Mouse (Mus musculus): Measurements from ENCODE around the gene Rras2. TPM values are rescaled to one million over a fixed set of nuclear protein-coding genes. Genes with fewer than 3 reads are reported as not detected.

Gene Rras2
- total RNA-seq, 2 experiments from 2014 or later = 48.5 to 51.6 TPM

GRCm38 (mm10) chr7:114074595-114074994 is 43.0 kb downstream of the Rras2 start:
- DNase-seq = no peak
- intact Hi-C loops (cut with DNase I) = no loop called here

DNA sequence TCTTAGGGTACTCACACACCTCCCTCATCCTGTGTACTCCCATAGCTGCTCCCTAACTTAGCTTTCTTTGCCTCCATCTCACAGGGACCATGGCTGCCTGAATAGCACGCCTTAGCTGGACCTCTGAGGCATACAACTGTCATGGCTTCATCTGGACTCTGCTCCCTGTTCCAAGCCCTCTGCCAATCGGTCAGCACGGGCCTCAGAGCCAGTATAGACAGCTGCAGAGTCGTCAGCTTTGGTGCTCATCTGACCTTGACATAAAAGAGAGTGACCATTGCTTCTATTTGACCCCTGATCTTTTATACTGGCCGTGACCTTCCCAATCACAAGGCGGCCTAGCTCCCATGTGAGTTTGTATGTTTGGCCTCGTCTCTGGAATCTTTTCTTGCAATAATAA is 43.4 kb downstream of the Rras2 start:
- intact Hi-C loops (cut with DNase I) = no loop called here
- DNase-seq = no peak

- intact Hi-C loops (cut with DNase I) = no loop called here
- DNase-seq = no peak
These were observed 45.5 kb downstream of the Rras2 start for GRCm38 (mm10) chr7:114071851-114072616.

- no peak for DNase-seq
- intact Hi-C loops (cut with DNase I) = no loop called here
These were observed 46.2 kb downstream of the Rras2 start for GRCm38 (mm10) chr7:114071395-114071794.

- no peak for DNase-seq
- intact Hi-C loops (cut with DNase I) = no loop called here
These were observed 47.1 kb downstream of the Rras2 start for GRCm38 (mm10) chr7:114070458-114070840.

- no peak for DNase-seq
- intact Hi-C loops (cut with DNase I) = no loop called here
These were observed 47.7 kb downstream of the Rras2 start for GRCm38 (mm10) chr7:114069726-114070457.

- intact Hi-C loops (cut with DNase I) = no loop called here
- no peak for DNase-seq
These were observed 48.5 kb downstream of the Rras2 start for GRCm38 (mm10) chr7:114068956-114069533.

DNA sequence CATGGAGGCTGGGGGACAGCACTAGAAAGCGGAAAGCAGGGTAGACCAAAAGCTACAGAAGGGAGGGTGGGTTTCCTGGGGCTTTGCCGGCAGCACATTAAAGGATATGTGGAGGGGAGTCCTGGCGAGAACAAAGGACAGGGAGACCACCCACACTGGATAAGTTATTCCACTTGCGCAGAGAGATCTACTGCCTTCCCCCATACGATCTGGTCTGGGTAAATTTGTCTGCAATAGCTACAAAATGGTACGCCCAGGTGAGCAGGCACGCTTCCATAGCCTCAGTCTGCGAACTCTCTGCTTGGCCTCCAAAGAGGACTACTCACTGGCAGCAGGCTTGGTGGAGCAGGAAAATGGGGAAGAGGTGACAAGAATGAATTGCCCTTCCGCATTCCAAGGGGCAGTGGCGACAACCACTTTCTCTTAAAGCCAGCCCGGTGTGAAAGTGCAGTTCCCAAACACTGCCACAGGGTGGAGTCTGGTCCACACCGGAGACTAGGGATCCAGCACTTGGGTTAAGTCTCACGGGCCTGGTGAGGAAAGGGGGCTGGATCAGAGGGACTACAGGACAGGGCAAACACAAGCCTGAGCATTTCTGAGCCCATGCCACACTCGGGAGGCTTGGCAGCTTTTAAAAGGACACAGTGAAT is 50.9 kb downstream of the Rras2 start:
- DNase-seq = peak; percentile 86 to 87
- intact Hi-C loops (cut with DNase I) = loop anchor here (1.0 kb wide), 2 partner anchors 49 to 147 kb away; no protein-coding TSS in a partner anchor

DNA sequence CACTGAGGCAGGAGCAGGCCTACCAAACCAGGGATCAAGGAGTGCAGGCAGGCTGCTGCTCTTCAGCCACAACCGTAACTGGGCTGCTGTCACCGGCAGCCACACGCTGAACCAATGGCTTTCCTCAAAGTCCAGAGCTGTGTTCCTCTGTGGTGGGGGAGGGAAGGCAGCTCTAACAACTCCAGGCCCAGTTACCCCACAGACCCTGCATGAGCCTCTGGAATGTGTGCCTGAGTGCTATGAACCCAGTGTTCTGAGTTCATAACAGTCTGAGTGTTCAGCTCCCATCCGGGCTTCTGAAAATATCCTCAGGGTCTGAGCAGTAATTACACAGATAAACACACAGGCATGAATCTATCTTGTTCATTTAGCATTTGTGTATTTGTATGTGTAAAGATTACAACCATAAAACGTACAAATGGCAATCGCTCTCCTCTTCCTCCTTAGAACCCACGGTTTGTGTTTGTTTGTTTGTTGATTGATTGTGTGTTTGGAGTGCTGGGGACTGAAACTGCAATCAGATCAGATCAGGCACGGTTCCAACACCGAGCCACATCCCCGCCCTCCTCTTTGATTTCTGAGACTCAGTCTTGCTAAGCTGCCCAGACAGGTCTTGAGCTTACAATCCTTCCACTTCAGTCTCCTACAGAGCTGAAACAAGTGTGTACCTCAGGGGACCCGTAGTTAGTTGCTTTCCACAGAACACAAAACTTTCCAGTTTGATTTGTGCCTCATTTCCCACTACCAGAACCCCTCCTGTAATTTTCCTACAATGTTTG is 52.0 kb downstream of the Rras2 start:
- DNase-seq = no peak
- intact Hi-C loops (cut with DNase I) = no loop called here

DNA sequence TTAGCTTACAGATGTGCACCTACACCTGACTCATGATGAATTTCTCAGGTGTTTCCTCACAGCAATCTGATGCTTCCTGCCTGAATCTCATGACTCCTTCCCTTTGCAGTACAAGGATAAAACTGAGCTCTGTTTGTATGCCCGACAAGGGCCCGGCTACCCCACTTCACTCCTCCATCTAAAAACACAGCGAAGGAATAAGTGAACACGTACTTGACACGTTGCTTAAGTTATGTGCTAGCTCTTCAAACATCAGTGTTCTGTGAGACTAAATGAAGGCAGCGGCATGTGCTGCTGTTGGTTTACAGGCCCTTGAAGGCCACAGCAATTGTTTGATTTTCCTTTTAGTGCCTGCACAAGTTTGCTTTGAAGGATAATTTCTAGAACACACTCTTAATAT is 53.6 kb downstream of the Rras2 start:
- intact Hi-C loops (cut with DNase I) = no loop called here
- DNase-seq = no peak

- DNase-seq = peak in 1 of 2 experiments; percentile 23
- intact Hi-C loops (cut with DNase I) = no loop called here
These were observed 54.0 kb downstream of the Rras2 start for GRCm38 (mm10) chr7:114063534-114063933.

DNA sequence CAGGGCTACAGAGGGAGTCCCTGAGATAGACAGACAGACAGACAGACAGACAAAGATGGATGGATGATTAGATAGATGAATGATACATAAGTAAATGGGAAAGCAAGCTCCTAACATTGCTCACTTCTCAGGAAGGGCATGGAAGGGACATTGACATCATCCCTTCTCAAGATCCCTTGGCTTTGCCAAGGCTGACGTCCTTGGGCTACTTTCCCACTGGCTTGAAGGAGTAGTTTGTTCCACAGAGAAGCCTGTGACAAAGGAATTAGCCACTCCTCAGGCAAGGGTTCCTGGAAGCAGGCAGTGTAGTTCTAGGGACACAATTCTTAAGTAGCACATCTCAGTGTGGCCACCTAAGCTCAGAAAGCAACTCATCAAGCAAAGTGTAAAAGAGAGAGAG is 55.1 kb downstream of the Rras2 start:
- intact Hi-C loops (cut with DNase I) = no loop called here

GRCm38 (mm10) chr7:114060445-114060844 is 57.1 kb downstream of the Rras2 start:
- intact Hi-C loops (cut with DNase I) = no loop called here
- no peak for DNase-seq

More for the DNA sequence above, 55.1 kb downstream of the Rras2 start:
- peak; percentile 34 to 53 for DNase-seq

GRCm38 (mm10) chr7:114058927-114059441 is 58.6 kb downstream of the Rras2 start:
- intact Hi-C loops (cut with DNase I) = no loop called here
- no peak for DNase-seq

DNA sequence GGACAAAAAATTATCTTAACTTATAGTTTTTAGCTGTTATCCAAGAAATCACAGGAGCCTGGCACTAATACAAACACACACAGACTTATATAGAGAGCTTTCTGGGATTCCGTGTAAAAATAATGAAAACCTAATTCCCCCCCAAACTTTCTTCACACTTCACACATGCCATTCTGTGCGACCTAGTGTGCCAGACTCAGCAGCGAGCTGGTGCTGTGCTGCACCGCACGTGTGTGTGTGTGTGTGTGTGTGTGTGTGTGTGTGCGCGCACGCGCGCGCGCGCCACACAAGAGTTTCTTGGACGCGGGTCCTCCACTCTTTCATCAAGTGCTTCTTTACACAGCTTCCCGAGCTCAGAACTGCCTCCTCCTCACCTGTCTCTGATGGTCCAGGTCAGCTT is 59.4 kb downstream of the Rras2 start:
- intact Hi-C loops (cut with DNase I) = no loop called here
- no peak for DNase-seq

- no peak for DNase-seq
- intact Hi-C loops (cut with DNase I) = no loop called here
These were observed 63.9 kb downstream of the Rras2 start for GRCm38 (mm10) chr7:114053720-114054119.

DNA sequence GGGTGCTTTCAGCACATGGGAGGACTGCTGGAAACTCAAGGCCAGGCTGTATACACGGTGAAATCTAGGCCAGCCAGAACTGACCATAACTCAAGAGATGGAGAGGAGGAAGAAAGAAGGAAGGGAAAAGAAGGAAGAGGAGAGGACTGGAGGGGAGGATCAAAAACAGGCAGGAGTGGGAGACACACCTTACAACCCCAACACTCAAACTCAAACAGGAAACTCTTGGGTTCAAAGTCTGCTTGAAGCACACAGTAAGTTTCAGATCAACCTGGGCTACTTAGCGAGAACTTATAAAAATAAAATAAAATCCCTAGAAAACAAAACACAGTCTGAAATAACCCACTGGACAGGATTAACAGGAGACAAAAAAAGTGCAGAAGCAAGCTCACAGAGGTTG is 71.8 kb downstream of the Rras2 start:
- no peak for DNase-seq
- intact Hi-C loops (cut with DNase I) = no loop called here

DNA sequence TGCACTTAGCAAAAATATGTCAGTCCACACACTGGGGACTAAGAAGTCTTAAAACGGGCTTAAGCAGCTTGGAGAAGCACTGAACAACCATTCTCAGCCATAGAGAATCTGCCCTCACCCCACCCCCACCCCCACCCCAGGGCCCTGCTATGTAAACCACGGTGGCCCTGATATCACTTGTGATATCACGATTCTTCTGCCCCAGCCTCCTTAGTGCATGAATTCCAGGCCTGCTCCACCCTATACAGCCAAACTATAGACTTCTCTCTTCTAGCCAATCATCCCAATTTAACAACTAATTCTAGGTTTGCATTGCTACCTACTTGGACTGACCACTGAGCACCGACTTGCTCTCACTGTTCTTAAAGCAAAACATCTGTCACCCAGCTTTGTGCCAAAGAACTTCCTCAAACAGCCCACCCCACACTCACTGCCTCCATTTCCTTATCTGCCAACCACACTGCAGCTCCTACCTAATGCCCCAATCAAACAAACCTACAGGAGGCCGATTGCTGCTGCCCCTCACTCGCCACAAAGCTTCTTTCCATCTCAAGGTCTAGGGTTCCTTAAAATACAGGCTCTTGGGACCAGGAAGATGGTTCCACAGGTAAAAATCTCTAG is 73.5 kb downstream of the Rras2 start:
- intact Hi-C loops (cut with DNase I) = no loop called here
- no peak for DNase-seq

Data from heart, postnatal 36 days (tissue).